ENCODE assay signal across 9 mouse cellular contexts in the genomic region with DNA sequence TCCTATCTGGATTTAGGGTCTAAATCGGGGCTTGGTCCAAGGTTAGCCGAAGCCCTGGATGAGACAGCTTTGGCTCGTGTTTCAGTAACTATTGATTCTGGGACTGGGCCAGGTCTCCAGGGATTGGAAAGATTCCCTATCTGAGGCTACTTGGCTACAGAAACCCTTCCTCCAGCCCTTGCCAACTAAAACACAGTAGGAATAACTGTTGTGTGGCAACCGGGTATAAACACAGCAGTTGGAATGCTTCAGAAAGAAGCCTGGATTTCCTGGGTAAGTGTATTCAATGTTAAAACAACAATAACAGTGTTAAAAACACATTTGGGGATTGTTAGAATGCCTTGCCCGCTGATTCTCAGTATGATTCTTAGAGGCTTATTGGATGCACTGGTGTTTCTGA.
DNase-seq lines count a peak whose midpoint lies in the region; ATAC-seq lines count a peak whose summit lies in the region.
"Had no signal": no experiment of that assay in that cellular context is flagged by ENCODE, and none has a peak within 500 bp of the region (broad histone marks: within the 10 kb centered on the region; RNA-seq: fewer than 3 reads in every experiment).

No protein-coding gene starts in this region.

- H3K27me3 ChIP-seq in neural tube, embryonic 13.5 days: no peaks in the 10 kb centered on the region
- H3K27me3 ChIP-seq in heart, embryonic 12.5 days (replicated peaks): no peaks in the 10 kb centered on the region

- peaks cover 15% of the 10 kb centered on the region for H3K4me1 ChIP-seq in neural tube, embryonic 13.5 days (replicated peaks)
- H3K4me1 ChIP-seq in heart, embryonic 12.5 days (replicated peaks): no peaks in the 10 kb centered on the region

- peak; percentile 36; the same call in 1 of the 2 replicates for ATAC-seq in neural tube, embryonic 13.5 days (ENCODE audit: low read depth)
- ATAC-seq in heart, embryonic 12.5 days (ENCODE audit: insufficient number of reproducible peaks, low FRiP score): peak; percentile 84

- 54% methylated on average over 5 of the region's 5 CpGs for whole genome bisulfite sequencing in neural tube, embryonic 13.5 days
- WGBS in heart, embryonic 12.5 days: 43% methylated on average over 5 of the region's 5 CpGs

- no peaks in the 10 kb centered on the region for H3K36me3 ChIP-seq in neural tube, embryonic 13.5 days
- no peaks in the 10 kb centered on the region for H3K36me3 ChIP-seq in heart, embryonic 12.5 days

- DNase-seq in adrenal gland, adult (ENCODE audit: inconsistent age in 2 of 2, low spot score in 1 of 2): peak; percentile 25 to 71
- DNase-seq in adrenal gland, adult 8-10 months: no peak
- no peak for DNase-seq in neural tube, embryonic 10.5 days (ENCODE audit: extremely low spot score, low spot score)
- peak; percentile 68 to 75 for DNase-seq in kidney, postnatal 25 days
- peak; percentile 71 for DNase-seq in skeletal muscle tissue, adult 2 months (ENCODE audit: low read depth, low spot score)
- DNase-seq in frontal cortex, postnatal 10 days (ENCODE audit: low spot score in 2 of 2): no peak

- no peak overlapping the region; the same call in 1 of the 2 replicates for H3K27ac ChIP-seq in neural tube, embryonic 13.5 days (replicated peaks)
- H3K27ac ChIP-seq in heart, embryonic 12.5 days (ENCODE audit: poor library complexity, severe bottlenecking): no peak overlapping the region

- no peak overlapping the region for H3K4me3 ChIP-seq in neural tube, embryonic 13.5 days
- H3K4me3 ChIP-seq in heart, embryonic 12.5 days: no peak overlapping the region
- H3K4me3 ChIP-seq: myocyte had no signal

- H3K4me2 ChIP-seq in neural tube, embryonic 13.5 days: no peak overlapping the region
- no peak overlapping the region for H3K4me2 ChIP-seq in heart, embryonic 12.5 days

- H3K9ac ChIP-seq in neural tube, embryonic 13.5 days: no peak overlapping the region
- H3K9ac ChIP-seq in heart, embryonic 12.5 days: no peak overlapping the region

- H3K9me3 ChIP-seq in neural tube, embryonic 13.5 days: no peaks in the 10 kb centered on the region
- no peaks in the 10 kb centered on the region for H3K9me3 ChIP-seq in heart, embryonic 12.5 days (replicated peaks)

Comparison
In these comparisons a context has a peak if more than half of its experiments do, and no peak if none do; other contexts are left out.
1. DNase-seq: peak in adrenal gland, adult (2 of 2), kidney, postnatal 25 days (2 of 2) and skeletal muscle tissue, adult 2 months (single experiment); none in adrenal gland, adult 8-10 months (single experiment), neural tube, embryonic 10.5 days (single experiment) and frontal cortex, postnatal 10 days (0 of 2).